Mouse (Mus musculus) olfactory bulb, adult 2 months (tissue): ENCODE measurements around the gene Zfp1. TPM values are rescaled to one million over a fixed set of nuclear protein-coding genes. Genes with fewer than 3 reads are reported as not detected.

Experiments
- H3K27ac ChIP-seq: fragments of 200-500 bp; 2 replicates; pipeline ENCODE4 v1.5.1; 2012; ENCODE audit warnings: low read depth, low read length; ENCODE audit not compliant: insufficient read depth
- H3K4me1 ChIP-seq: fragments of 200-500 bp; 2 replicates; pipeline ENCODE4 v1.6.1; 2012; ENCODE audit warnings: low read length; ENCODE audit not compliant: control insufficient read depth, insufficient read depth
- H3K4me3 ChIP-seq: fragments of 200-500 bp; 2 replicates; pipeline ENCODE4 v1.5.1; 2012; ENCODE audit warnings: mild to moderate bottlenecking, low read depth, low read length, moderate library complexity; ENCODE audit not compliant: insufficient read depth
- CTCF ChIP-seq: fragments of 200-500 bp; IDR thresholded peaks from 2 replicates; pipeline ENCODE4 v1.5.1; 2012; ENCODE audit warnings: low read depth, mild to moderate bottlenecking, low read length, moderate library complexity; ENCODE audit not compliant: insufficient read depth
- POLR2A ChIP-seq: fragments of 200-500 bp; IDR thresholded peaks from 2 replicates; pipeline ENCODE4 v1.6.1; 2012; ENCODE audit warnings: mild to moderate bottlenecking, low read depth, low read length, moderate library complexity; ENCODE audit not compliant: insufficient read depth
- WGBS: fragments of 180-500 bp; shearing (Covaris S2); methylation state at CpG from one replicate; pipeline ENCODE4 v1.1.7; 2018; 5-methylcytosine and 5-hydroxymethylcytosine counted together
- polyA plus RNA-seq: library from polyadenylated mRNA; stranded (reverse); fragments of >200 nt; gene quantifications from 2 replicates; pipeline ENCODE4 v1.2.4, GENCODE M21; 2012; ENCODE audit warnings: low replicate concordance; ENCODE audit not compliant: missing spikeins, insufficient read depth, insufficient read length

The Zfp1 gene
- polyA plus RNA-seq, 1 experiment: not detected

DNA sequence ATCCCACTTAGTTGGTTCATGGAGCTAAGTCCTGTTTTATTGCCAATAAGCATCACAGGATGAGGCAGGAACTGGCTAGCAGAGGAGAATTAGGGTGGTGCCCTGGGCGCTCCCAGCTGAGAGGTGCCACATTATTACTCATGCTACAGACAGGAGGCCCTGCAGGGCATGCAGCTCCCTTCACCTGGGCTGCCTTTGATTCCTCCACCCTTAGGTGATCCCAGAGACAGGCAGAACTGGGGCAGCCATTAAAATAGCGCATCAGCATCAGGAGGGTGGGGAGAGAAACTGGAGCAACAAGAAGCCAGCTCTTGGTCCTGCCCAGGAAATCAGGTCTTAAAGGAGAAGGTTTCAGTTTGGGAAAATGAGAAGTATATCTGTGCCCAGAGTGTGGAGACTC, 38.2 kb upstream of the Zfp1 start:
- Histone ChIP-seq H3K4me3 (no peak overlapping the region), H3K4me1 (peaks cover 13% of the 10 kb centered on the region), H3K27ac (no peak overlapping the region)
- TF ChIP-seq CTCF (no peak), POLR2A (no peak)
- 81% methylated on average over 2 of the region's 2 CpGs for WGBS

DNA sequence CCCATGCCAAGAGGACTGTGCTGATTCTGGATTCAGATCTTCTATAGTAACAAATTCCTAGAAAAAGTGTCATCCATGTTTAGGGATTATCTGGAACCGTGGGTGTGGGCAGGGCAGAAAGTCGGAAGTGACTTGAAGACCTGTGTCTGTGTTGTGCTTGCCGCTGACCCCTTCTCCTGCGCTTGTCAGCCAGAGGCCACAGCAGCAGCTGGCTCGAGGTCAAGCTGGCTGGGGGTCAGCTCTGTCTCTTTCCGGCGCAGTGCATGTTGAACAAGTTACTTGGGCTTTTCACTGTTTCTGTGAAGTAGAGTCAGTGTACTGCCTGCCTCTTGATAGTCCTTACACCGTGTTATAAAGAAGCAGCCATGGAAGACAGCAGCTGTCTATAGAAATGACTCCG, 36.2 kb upstream of the Zfp1 start:
- Histone ChIP-seq H3K27ac (no peak overlapping the region), H3K4me1 (peaks cover 18% of the 10 kb centered on the region), H3K4me3 (no peak overlapping the region)
- TF ChIP-seq CTCF (no peak), POLR2A (no peak)
- 78% methylated on average over 9 of the region's 9 CpGs for WGBS

DNA sequence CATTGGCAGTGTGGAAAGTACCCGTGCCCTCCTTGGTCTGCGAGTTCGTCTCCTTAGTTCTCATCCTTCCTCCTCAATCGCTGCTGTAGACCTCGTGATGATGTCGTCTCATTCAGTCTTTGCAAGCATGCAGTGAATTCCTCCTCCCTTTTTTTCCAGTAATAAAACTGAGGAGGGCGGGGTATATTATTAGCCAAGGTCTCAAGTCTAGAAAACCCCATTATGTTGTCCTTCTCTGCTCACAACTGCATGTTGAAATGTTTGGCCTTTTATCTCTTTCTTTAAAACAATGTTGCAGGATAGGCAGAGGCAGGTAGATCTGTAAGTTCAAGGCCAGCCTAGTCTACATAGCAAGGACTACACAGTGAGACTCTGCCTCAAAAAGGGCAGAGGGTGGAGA, 35.8 kb upstream of the Zfp1 start:
- Histone ChIP-seq H3K27ac (no peak overlapping the region), H3K4me1 (peaks cover 18% of the 10 kb centered on the region), H3K4me3 (no peak overlapping the region)
- WGBS: 70% methylated on average over 7 of the region's 7 CpGs
- no peak for TF ChIP-seq CTCF
- TF ChIP-seq POLR2A: no peak

DNA sequence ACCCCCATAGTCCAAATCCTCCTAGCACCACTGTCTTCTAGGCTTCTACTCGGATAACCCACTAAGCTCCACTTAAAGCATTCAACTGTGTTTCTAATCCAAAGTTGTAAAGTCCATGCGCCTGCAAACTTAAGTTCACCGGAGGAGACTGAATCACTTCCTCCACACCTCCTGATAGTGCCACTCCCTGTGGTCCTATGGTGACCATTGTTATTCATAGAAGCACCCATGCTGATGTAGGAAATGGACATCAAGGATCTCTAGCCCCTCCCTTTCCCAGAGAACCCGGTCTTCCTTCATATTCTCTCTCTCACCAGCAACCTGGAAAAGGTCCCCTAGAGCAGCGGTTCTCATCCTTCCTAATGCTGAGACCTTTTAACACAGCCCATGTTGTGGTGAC, 30.0 kb upstream of the Zfp1 start:
- WGBS: 84% methylated on average over 5 of the region's 5 CpGs
- Histone ChIP-seq H3K27ac (no peak overlapping the region), H3K4me3 (no peak overlapping the region), H3K4me1 (peaks cover 12% of the 10 kb centered on the region; the same call in 1 of the 2 replicates)
- no peak for TF ChIP-seq POLR2A
- no peak for TF ChIP-seq CTCF

DNA sequence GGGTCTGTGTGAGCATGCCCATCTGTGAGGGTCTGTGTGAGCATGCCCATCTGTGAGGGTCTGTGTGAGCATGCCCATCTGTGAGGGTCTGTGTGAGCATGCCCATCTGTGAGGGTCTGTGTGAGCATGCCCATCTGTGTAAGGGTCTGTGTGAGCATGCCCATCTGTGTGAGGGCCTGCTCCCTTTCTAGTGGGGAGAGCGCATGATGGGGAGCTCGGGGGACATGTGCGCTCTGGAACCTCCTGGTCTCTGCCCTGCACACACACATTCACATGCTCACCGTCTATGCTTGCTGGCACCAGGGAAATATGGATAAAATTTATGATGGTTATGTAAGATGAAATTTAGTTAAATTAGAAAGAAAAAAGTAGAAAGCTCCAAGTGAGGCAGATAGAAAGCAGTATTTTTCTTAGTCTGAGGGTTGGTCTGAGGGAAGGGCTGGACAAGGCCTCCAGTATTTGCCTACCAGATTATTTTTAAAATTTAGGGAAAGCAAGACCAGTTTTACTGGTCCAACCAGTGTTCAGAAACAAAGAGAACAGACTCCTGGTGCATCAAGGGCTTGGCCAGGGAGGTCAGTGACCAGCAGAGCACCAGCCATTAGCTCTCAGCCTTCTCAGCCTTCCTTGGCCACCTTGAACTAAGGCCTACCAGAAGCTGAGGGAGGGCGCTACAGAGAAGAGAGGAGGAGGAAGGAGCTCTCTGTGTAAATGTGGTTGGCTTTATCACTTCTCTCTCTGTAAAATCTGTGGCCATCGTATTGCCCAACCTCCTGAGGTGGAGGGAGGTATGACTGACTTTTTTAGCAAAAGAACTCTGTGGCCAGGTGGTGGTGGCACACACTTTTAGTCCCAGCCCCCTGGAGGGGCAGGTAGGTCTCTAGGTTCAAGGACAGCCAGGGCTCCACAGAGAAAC, 28.2 kb upstream of the Zfp1 start:
- no peak for TF ChIP-seq POLR2A
- no peak for TF ChIP-seq CTCF
- WGBS: 92% methylated on average over 6 of the region's 6 CpGs

DNA sequence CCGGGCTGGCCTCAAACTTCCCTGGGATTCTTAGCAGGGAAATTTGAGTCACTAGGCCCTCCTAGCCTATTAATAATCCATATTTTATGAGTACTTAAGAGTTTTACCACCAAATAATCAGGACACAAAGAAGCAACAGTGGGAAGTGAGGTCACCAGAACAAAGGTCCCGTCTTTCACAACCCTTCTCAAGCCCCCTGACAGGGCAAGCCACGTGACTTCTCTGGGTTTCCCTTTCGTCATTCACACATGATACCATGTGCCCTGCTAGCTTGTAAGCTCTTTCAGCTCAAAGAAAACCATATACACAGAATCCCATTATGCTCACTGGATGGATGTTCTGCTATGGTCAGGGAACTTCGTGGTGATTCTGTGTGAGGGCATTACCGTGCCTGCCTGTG, 25.4 kb upstream of the Zfp1 start:
- Histone ChIP-seq H3K4me3 (no peak overlapping the region), H3K27ac (no peak overlapping the region), H3K4me1 (peaks cover 17% of the 10 kb centered on the region; the same call in 1 of the 2 replicates)
- no peak for TF ChIP-seq CTCF
- TF ChIP-seq POLR2A: no peak
- 64% methylated on average over 6 of the region's 6 CpGs for WGBS

More for the DNA sequence above, 28.2 kb upstream of the Zfp1 start:
- Histone ChIP-seq H3K27ac (no peak overlapping the region), H3K4me3 (no peak overlapping the region), H3K4me1 (peaks cover 10% of the 10 kb centered on the region; the same call in 1 of the 2 replicates)

DNA sequence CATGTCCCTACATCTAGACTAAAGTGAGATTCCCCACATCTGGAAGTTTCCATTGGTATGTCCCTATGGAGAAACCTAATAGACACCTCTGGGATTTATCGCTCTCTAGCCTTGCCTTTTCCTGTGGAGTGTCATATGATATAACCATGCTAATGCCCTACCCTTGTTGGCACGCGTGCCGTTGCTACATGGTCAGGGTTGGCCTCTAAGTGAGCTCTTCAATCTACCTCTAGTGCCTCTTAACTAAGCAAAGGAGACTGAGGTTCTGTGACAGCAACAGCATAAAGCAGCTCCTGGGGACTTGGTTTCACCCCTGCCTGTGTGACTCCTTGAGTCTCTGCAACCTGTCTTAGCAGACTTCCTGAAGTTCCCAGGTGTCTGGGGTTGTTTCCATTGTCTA, 24.9 kb upstream of the Zfp1 start:
- no peak for TF ChIP-seq CTCF
- TF ChIP-seq POLR2A: no peak
- Histone ChIP-seq H3K27ac (no peak overlapping the region), H3K4me3 (no peak overlapping the region), H3K4me1 (peaks cover 17% of the 10 kb centered on the region; the same call in 1 of the 2 replicates)
- 92% methylated on average over 4 of the region's 4 CpGs for WGBS

DNA sequence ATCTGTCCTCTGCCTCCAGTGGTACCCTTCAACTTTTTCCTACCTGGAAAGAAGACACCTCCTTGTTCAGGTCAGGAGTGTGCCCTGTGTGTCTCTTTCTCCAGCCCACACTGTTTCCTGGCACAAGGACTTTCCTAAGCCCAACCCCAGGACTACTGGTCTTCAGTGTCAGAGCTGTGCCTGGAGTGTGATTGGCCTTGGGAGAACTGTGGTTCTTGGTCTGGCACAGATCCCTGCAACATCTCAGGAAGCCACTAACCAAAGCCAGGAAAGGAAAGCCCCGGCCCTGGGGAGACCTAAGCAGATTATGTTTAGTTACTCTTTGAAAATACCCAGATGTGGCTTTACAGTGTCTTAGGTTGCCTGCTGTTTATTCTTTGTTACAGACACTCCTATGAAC, 23.3 kb upstream of the Zfp1 start:
- no peak overlapping the region for H3K27ac ChIP-seq
- no peak overlapping the region for H3K4me3 ChIP-seq
- peaks cover 29% of the 10 kb centered on the region for H3K4me1 ChIP-seq
- TF ChIP-seq POLR2A: no peak
- TF ChIP-seq CTCF: no peak
- WGBS: 44% methylated on average over 1 of the region's 1 CpGs

DNA sequence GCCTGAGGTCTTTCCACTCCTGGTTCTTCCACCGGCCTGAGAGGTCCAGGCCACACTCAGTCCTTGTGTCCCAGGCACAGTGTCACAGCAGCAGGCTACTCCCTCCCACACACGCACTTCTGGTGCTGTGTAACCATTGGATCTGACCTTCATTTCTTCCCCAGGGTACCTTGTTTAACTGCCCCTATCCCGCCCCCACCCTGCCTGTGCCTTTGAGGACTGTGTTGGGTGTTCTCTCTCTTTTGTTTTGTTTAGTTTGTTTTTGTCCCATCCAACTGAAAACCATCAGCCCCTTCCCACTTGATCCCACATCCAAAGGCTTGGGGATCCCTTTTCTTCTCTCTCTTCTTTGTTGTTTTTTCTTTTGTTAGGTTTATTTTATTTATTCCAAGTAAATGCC, 21.1 kb upstream of the Zfp1 start:
- Histone ChIP-seq H3K4me1 (peaks cover 40% of the 10 kb centered on the region), H3K4me3 (no peak overlapping the region), H3K27ac (no peak overlapping the region)
- TF ChIP-seq POLR2A: no peak
- no peak for TF ChIP-seq CTCF
- 60% methylated on average over 3 of the region's 3 CpGs for WGBS
